Mouse (Mus musculus) erythroblast, embryonic 14.5 days (primary cell): ENCODE data around the gene Efna5. TPM values are rescaled to one million over a fixed set of nuclear protein-coding genes. Genes with fewer than 3 reads are reported as not detected.

Experiments
- H3K27me3 ChIP-seq: 2 replicates; pipeline ENCODE4 v1.6.1; 2012; ENCODE audit warnings: inconsistent platforms; ENCODE audit not compliant: control insufficient read depth
- H3K36me3 ChIP-seq: 2 replicates; pipeline ENCODE4 v1.6.1; 2012; ENCODE audit warnings: mild to moderate bottlenecking, inconsistent platforms; ENCODE audit not compliant: control insufficient read depth
- H3K4me1 ChIP-seq: 2 replicates; pipeline ENCODE4 v1.6.1; 2012; ENCODE audit warnings: inconsistent platforms; ENCODE audit not compliant: control insufficient read depth
- H3K4me3 ChIP-seq: replicated peaks from 2 replicates; pipeline ENCODE3; 2012; ENCODE audit warnings: moderate library complexity, mild to moderate bottlenecking, inconsistent platforms
- H3K9me3 ChIP-seq: 2 replicates; pipeline ENCODE4 v1.6.1; 2012; ENCODE audit warnings: low read length, inconsistent platforms, mixed read lengths; ENCODE audit not compliant: control insufficient read depth
- GATA1 ChIP-seq: IDR thresholded peaks from 2 replicates; pipeline ENCODE4 v1.6.1; 2012; ENCODE audit warnings: low read length, inconsistent platforms, mixed read lengths
- TAL1 ChIP-seq: IDR thresholded peaks from 3 replicates; pipeline ENCODE4 v1.6.1; 2012; ENCODE audit warnings: low read length, inconsistent platforms, mixed read lengths
- polyA plus RNA-seq: library from polyadenylated mRNA; stranded (reverse); fragments of >175 nt; gene quantifications from 2 replicates; pipeline ENCODE4 v1.2.3, GENCODE M21; 2012

Efna5 gene
- polyA plus RNA-seq, 1 experiment: not detected

DNA sequence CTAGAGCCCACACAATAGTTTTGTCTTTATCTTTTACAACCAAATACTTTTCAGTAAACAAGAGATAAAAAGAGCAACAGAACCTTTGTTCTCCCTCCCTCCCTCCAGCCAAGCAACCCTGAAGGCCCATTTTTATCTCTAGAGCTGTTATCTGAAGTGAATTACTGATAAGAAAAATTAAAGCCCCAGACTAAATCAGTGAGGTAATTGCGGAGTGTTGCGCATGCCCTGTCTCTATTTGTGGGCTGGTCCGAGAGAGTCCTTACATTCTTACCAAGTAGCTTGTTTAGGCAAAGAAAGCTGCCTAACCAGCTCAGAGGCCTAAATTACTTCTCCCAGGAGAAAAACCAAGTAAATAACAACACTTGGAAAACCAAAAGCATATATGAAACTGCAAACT lies 167.7 kb downstream of the Efna5 start:
- no peaks in the 10 kb centered on the region for H3K36me3 ChIP-seq
- H3K4me3 ChIP-seq: no peak overlapping the region
- peaks cover 2% of the 10 kb centered on the region; the same call in 1 of the 2 replicates for H3K9me3 ChIP-seq
- no peaks in the 10 kb centered on the region for H3K4me1 ChIP-seq
- no peak for TF ChIP-seq TAL1
- TF ChIP-seq GATA1: no peak
- no peaks in the 10 kb centered on the region for H3K27me3 ChIP-seq

DNA sequence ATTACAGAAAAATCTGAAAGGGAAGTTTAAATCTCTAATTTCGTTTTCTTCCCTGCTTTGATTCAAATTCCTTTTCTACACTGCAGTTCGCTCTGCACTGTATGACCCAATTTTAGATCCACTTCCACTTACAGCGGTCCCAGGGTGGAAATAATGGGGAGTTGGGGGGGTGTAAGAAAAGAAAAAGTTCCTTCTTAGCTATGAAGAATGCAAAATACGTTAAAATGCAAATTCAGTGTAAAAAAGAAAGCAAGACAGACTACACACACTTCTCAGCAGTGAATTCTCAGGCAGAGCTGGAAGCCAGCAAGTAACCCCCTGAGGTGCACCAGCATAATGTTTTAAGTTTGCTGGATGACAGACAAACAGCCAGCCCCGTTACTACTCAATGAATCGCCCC lies 174.7 kb downstream of the Efna5 start:
- Histone ChIP-seq H3K36me3 (no peaks in the 10 kb centered on the region), H3K4me3 (no peak overlapping the region), H3K4me1 (no peaks in the 10 kb centered on the region), H3K9me3 (no peaks in the 10 kb centered on the region; the same call in 1 of the 2 replicates), H3K27me3 (no peaks in the 10 kb centered on the region)
- TF ChIP-seq TAL1 (no peak), GATA1 (no peak)

DNA sequence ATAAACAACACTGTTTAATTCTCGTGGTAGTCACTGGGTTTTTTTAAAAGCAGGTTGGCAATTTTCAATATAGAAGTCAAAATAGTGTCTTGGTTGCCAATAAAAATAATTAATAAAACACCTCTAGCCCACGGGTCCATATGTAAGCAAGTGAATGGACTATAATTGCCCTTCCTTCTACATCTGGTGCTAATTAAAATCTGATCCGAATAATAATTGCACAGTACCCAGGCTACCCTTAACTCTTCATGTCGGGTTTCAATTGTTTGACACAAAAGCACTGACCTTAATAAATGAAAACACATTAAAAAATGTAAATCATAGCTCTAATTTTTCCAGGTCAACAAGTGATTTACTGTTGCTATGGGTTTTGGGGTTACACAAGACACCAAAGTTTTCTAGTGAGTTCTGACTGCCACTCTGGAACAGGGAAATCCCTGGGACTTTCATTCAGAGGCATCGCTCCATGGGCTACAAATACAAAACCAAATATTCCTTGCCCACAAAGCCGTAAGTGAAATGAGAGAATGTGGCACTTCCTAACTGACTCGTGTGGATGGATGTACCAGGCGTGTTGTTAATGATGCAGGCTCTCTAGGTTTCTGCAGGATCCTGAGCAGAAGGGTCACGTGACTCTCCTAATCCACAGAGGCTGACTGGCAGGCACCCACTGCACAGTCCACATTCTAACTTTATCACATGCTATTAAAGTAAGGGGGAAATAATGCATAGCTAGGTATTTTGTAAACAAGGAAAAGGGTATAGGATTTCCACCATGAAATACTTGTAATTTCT lies 178.9 kb downstream of the Efna5 start:
- TF ChIP-seq TAL1: no peak
- TF ChIP-seq GATA1: no peak
- Histone ChIP-seq H3K4me1 (no peaks in the 10 kb centered on the region), H3K9me3 (no peaks in the 10 kb centered on the region; the same call in 1 of the 2 replicates)

DNA sequence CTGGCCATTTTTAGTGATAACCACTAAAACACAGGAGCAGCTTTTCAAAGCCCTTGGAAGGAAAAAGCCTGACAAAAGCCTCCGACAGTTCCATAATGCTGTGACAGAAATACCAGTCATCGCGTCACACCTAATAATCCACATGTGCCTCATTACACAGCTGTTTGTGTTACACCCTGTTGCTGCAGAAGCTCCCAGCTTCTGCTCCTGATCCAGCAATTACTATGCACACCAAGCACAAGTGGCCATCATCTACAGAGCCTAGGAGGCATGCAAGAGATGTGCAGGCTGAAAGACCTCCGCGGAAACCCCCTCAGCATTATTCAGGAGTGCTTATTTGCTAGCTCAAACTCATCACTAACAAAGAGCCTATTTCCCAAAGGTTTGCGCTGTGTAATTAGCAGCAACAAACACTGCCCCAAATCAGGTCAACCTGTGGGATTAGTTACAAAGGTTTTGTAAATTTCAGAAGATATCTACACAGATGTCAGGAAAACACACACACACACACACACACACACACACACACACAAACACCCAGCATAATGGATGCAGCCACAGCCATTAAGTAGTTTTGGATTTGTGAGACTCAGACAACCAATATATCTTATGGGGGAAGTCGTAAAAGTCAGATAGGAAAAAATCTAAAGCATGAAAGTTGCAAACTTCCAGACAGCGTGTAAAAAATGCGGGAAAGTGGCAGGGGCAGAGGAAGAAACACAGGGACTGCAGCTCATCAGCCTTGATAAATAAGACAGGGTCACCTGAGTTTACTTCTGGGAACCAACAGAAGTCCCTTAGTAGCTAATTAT lies 180.1 kb downstream of the Efna5 start:
- no peaks in the 10 kb centered on the region; the same call in 1 of the 2 replicates for H3K9me3 ChIP-seq
- H3K27me3 ChIP-seq: no peaks in the 10 kb centered on the region
- TF ChIP-seq GATA1: no peak
- no peak for TF ChIP-seq TAL1

More for the DNA sequence above, 178.9 kb downstream of the Efna5 start:
- Histone ChIP-seq H3K36me3 (no peaks in the 10 kb centered on the region), H3K4me3 (no peak overlapping the region), H3K27me3 (no peaks in the 10 kb centered on the region)

DNA sequence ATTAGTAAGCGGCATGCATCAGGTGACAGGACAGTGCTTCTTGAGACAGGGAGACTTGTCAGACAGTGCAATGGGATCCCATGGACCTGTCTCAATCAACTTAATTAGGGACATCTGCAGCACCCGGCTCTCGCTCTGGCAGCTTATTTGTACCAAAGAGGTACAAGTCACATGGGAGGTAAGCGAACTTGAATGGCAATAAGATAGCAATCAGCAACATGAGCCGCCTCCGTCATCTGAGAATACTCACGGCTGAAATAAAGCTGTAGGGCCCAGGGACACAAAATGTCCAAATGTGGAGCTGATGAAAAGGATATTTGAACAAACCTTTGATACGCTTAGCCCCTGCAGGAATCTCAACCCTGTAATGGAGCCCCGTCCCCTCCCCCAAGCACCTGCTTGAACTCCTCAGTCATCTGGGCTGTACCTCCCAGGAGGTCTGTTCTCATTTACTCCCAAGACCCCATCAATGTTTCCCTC lies 186.1 kb downstream of the Efna5 start:
- no peak overlapping the region for H3K4me3 ChIP-seq
- H3K27me3 ChIP-seq: no peaks in the 10 kb centered on the region
- H3K4me1 ChIP-seq: no peaks in the 10 kb centered on the region
- no peaks in the 10 kb centered on the region for H3K36me3 ChIP-seq
- no peaks in the 10 kb centered on the region for H3K9me3 ChIP-seq
- TF ChIP-seq GATA1 (no peak), TAL1 (no peak)

More for the DNA sequence above, 180.1 kb downstream of the Efna5 start:
- no peak overlapping the region for H3K4me3 ChIP-seq
- H3K4me1 ChIP-seq: no peaks in the 10 kb centered on the region
- no peaks in the 10 kb centered on the region for H3K36me3 ChIP-seq

DNA sequence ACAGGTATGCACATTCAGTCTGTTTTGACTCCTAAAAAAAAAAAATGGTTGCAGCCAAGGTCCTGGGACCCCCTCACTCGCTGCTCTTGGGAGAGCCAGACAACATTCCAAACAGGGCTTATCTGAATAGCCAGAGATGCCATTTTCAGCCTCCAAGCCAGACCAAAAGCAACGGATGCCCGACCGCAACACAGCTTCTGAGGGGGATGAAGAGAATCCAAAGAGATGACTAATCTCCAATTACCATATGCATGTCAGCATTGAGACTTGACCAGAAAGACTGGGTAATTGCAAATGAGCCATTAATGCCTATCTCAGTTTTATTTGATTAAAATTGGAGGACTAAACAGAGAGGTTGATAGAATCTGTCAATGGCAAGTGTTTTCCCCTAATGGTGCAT lies 188.9 kb downstream of the Efna5 start:
- TF ChIP-seq TAL1 (no peak), GATA1 (no peak)
- no peaks in the 10 kb centered on the region for H3K36me3 ChIP-seq

DNA sequence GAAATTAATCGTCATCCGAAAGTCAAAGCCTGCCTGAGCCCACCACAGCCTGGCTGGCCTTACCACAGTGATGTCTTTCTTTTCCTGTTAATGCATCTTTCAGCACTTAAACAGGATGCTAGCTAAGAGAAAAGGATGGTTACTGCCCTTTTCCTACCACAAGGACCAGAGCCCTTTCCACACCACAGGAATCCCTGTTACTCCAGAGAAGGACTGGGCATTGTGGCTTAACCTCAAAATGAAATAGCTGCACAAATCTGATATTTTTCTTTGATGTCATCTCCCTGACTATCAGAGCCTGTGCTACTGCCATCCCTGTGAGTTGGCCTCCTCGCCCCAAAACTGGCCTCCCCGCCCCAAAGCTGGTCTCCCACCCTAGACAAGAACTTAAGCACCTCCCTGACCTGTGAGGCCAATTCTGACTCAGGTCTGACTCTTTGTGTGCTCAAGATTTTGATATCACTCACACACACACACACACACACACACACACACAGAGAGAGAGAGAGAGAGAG lies 189.9 kb downstream of the Efna5 start:
- Histone ChIP-seq H3K27me3 (no peaks in the 10 kb centered on the region), H3K36me3 (no peaks in the 10 kb centered on the region), H3K4me3 (no peak overlapping the region), H3K9me3 (no peaks in the 10 kb centered on the region), H3K4me1 (no peaks in the 10 kb centered on the region)
- no peak for TF ChIP-seq GATA1
- no peak for TF ChIP-seq TAL1

More for the DNA sequence above, 188.9 kb downstream of the Efna5 start:
- no peaks in the 10 kb centered on the region for H3K4me1 ChIP-seq
- no peaks in the 10 kb centered on the region for H3K27me3 ChIP-seq
- no peak overlapping the region for H3K4me3 ChIP-seq
- no peaks in the 10 kb centered on the region for H3K9me3 ChIP-seq

DNA sequence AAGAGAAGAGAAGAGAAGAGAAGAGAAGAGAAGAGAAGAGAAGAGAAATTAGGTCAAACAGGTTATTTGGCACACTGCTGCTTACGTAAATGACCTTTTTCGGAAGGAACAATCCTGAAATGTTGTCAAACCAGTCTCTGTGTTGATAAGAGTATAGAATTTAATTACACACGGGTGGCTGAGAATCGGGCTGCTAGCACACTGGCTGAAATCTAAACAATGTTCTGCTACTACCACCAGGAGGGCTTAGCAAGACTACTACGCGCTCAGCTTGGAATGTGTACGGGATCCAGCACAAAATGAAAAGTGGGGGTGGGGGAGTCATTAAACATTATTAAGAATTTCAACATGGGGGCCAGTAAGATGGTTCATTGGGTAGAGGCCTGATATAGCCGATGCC lies 190.9 kb downstream of the Efna5 start:
- TF ChIP-seq GATA1 (no peak), TAL1 (no peak)
- Histone ChIP-seq H3K4me3 (no peak overlapping the region), H3K4me1 (no peaks in the 10 kb centered on the region), H3K9me3 (no peaks in the 10 kb centered on the region), H3K36me3 (no peaks in the 10 kb centered on the region), H3K27me3 (no peaks in the 10 kb centered on the region)

DNA sequence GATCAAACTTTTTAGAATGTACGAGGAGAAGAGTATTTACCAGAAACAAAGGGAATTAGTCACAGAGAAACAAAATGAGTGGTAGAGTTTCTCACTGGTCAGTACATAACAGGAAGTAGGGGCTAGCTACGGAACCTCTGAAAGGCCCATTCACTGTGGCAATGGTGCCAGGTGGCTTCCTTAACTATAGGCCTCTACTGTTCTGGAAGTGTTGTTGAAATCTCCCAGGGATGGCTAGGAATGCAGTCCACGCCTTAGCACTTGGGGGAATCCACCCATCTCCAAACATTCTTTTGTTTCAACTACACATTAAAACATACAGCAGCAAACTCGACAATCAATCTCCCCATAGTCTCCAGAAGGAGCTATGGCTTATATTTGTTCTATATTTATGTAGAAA lies 191.5 kb downstream of the Efna5 start:
- no peaks in the 10 kb centered on the region for H3K36me3 ChIP-seq
- TF ChIP-seq TAL1: no peak
- no peak for TF ChIP-seq GATA1
- no peaks in the 10 kb centered on the region for H3K27me3 ChIP-seq
- no peaks in the 10 kb centered on the region for H3K4me1 ChIP-seq
- no peaks in the 10 kb centered on the region for H3K9me3 ChIP-seq
- H3K4me3 ChIP-seq: no peak overlapping the region
